Mouse (Mus musculus) embryonic fibroblast, embryonic 13.5 days (primary cell): Measurements from ENCODE around the gene Myo5c.

Source experiments
- CTCF ChIP-seq: IDR thresholded peaks from 2 replicates; pipeline ENCODE4 v1.5.1; 2011; ENCODE audit warnings: mild to moderate bottlenecking, control low read depth, low read length, moderate library complexity, borderline replicate concordance; ENCODE audit not compliant: insufficient read depth
- POLR2A ChIP-seq: IDR thresholded peaks from 2 replicates; pipeline ENCODE4 v1.6.1; 2011; ENCODE audit warnings: low read depth, mild to moderate bottlenecking, control low read depth, low read length, moderate library complexity

DNA sequence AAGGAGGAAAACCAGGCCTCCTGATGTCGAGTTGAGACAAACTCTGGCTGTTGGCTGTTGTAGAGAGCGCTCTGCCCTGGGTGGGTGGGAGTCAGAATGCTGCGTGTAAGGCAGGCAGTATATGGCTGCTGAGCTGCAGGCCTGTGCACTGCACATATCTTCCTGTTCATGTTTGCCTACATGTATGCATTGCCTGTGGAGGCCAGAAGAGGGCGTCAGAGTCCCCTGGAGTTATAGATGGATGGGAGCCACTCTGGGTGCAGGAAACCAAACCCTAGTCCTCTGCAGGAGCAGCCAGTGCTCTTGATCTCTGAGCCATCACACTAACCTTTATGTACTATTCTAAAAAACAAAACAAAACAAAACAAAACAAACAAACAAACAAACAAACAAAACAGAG is 102.6 kb downstream of the Myo5c start:
- TF ChIP-seq CTCF (no peak), POLR2A (no peak)
